Mouse (Mus musculus) left cerebral cortex, adult 18-20 months (tissue): ENCODE results near the gene Gm7075. TPM values are rescaled to one million over a fixed set of nuclear protein-coding genes. Genes with fewer than 3 reads are reported as not detected.
"Not testable (repeated sequence)": the region's sequence is repeated elsewhere in the genome, so short reads cannot be mapped to it uniquely, and the experiment has no call there.

ENCODE experiments used
- DNase-seq, 2 experiments: peaks; one replicate each; pipeline ENCODE4 v3.0.0; 2021 to 2022; ENCODE audit warnings: low spot score in 2 of 2, mixed read lengths in 1 of 2
- total RNA-seq, 2 experiments: library from RNA; stranded (reverse); gene quantifications; 2 replicates each; pipeline ENCODE4 v1.2.3; 2021

Gm7075 gene
- total RNA-seq, 2 experiments from 2014 or later, result not detected

DNA sequence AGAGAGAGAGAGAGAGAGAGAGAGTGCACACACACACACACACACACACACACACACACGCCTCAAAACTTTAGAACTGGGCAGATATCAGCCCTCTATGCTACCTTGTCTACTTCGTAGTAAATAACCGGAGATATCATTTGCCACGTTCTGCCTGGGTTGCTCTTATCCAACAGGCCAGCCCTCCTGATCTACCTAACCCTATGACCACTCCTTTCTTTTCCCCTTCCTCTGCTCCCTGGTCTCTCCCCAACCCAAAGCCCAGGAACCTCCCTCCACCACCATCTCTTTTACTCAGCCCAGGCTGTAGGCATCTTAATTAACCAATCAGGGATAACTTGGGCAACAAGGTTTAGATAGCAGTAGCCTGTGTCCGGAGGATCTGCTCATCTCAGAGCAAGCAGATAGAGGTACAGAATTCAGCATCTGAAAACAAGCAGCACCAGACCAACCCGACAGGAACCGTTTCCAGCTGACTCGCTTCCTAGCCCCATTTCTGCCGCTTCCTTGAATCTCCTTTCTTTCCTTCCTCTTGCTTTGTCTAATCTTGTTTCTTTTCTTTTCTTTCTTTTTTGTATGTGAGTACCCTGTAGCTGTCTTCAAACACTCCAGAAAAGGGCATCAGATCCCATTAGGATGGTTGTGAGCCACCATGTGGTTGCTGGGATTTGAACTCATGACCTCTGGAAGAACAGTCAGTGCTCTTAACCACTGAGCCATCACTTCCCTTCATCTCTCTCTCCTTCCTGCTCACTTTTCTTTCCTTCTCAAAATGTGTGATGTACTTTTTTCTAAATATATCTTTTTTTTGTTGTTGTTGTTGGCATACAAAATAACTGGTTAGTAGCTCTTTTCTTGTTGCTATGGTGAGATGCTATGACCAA, 2.2 kb upstream of the Gm7075 start:
- no peak for DNase-seq

DNA sequence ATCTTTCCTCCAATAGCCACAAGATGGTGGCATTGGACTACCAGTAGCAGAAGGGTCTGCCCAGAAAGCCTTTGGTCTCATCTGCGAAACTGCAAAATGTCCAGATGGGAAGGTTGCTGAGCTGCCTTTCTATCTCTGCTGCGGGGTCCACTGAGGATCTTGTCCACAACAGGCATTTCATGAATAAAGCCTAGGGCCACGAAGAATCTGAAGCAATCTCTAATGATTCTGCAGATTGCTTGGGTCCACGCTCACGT, 1.1 kb upstream of the Gm7075 start:
- no peak for DNase-seq

DNA sequence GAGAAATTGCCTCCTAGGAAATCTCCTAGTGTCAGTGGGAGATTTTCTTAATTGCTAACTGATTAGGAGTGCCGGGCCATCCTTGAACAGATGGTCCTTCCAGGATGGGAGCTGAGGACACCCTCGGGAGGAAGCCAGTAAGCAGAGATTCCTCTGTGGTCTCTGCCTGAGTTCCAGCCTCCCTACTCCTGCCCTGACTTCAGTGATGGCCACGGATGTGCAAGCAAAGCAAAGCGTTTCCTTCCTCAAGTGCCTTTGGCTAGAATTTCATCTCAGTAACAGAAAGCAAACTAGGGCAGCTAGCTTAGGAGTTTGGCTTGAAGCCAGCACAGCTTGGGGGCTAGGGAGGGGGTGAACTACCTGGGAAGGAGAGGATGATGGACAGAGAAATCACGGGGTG, 4.5 kb downstream of the Gm7075 start:
- no peak for DNase-seq

DNA sequence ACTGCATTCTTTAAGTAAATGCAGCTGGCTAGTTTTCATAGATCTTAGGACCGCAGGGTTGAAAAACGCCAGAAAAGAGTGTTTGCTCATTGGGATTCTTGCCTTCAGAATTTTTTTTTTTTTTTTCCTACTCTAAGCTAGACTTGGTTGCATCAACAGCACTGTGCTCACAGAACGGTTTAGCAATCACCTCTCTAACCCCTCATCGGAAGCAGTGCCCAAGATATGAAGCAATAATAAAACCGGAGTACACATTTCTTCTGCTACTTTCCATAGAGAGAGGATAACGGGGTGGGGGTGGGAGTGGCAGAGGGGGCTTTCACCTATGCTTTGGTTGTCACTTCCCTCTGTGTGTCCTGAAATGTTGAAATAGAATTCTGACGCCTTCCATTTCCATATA, 5.7 kb downstream of the Gm7075 start:
- no peak for DNase-seq

DNA sequence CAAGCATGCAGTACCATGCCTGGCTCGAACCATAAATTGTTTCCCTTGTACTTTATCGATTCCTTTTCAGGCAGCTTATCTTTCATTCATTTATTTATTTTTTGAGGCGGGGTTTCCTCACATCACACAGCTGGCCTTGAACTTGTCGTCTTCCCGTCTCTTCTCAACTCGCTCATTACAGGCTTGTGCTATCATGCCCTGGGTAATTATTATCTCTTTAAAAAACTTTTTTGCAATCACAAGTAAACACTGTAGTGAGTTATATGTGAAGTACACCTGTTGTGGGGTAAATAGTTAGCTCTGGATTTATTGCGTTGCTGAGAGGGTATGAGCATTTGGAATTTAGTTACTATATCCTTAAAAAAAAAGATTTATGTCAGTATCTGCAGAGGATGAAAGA, 6.3 kb downstream of the Gm7075 start:
- DNase-seq, result no peak

DNA sequence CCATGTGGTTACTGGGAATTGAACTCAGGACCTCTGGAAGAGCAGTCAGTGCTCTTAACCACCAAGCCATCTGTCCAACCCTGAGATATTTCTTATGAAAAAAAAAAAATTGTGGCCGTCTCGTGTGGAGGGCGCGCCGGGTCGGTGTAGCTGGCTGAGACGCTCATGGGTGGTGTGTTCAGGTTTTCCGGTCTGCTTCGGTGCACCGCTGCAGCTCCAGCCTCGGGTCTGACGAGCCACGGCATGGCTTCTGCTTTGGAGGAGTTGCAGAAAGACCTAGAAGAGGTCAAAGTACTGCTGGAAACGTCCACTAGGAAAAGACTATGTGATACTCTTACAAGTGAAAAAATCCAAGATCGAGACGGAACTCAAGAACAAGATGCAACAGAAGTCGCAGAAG, 8.8 kb downstream of the Gm7075 start:
- no peak for DNase-seq

DNA sequence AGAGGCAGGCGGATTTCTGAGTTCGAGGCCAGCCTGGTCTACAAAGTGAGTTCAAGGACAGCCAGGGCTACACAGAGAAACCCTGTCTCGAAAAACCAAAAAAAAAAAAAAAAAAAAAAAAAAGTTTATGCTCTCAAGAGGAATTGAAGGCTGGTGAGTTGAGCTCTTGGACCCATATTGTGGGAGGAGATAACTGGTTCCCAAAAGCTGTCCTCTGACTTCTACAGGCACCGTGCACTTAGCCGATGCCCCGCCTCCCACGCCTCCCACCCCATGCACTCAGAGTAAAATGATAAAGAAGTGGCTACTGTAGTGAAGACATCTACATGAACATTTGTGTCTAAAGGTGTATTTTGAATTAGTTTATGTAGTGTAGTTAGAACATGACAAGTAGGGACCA, 9.9 kb downstream of the Gm7075 start:
- not testable (repeated sequence) for DNase-seq

DNA sequence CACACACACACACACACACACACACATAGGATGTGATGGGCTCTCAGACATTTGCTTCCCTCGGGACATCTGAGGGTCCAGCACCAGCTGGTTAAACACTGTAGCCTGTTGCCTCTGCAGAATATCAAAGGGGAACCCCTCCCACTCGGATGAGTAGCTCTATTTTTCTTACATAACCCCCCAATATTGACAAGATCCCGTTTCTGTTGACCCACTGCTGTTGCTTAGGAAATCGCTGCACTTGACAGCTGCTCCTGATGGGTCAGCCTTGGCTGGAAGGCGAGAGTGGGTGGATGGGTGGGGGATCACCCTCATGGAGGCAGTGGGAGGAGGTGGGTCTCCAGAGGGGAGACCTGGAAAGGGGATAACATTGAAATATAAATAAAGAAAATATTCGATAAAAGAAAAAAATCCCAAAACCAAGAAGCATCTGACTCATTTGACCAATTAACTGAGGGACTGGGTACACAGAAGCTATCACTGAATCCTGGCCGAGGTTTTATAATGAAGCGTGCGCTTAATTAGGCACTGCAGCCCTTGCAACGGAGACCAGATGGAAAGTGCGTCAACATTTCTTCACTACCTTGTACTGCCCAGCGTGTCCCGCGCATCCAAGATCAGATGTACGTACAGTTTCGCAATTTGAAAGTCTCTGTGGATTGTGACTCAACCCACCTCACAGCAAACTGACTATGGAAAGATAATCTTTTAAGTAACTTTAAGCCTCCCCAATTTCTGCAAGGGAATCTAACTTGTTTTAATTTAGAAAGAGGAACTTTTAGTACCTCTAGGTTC, 11.2 kb downstream of the Gm7075 start:
- DNase-seq, result no peak

DNA sequence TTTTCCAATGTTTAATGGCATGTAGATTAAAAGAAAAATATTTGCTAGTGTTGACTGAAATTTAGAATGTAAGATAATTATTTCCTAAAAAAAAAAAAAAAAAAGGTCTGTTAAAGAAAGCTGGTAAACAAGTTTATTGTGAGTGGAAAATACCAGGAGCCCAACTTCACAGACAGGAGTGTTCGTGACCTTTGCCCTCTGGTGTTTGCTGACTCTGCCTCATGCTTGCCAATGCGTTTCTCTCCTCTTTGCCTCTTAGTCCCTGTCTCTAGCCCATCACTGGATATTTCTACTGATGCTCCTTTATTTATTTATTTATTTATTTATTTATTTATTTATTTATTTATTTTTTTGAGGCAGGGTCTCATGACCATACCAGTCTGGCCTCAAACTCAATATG, 18.0 kb downstream of the Gm7075 start:
- no peak for DNase-seq

DNA sequence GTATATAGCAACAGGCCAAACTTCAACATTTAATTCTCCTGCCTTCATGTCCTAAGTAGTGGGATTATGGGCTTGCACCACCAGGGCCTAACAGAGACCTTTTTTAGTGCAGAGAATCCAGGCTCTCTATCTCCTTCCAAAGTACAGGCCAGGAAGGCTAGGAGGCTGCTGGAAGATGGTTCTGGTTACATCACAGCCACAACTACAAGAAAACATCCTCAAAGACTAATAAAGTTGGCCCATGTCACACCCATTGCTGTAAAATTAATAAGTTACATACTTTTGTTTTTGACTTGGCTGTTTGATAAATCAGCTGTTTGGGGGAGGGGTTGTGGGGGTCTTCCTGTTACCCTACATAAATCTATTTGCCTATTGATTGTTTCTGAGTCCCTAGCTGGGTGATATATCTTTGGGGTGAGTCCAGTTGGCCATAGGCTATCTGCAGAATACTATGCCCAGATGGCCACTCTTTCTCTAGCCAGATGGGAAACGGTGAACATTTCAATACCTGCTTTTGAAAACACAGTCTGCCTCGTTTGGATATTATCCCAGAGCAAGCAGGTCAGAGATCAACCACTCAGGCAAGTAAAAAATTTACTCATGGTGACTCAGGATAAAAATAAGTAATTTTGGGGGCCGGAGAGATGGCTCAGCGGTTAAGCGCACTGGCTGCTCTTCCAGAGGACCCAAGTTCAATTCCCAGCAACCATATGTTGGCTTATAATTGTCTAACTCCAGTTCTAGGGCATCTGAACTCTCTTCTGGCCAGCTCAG, 18.7 kb downstream of the Gm7075 start:
- no peak for DNase-seq

DNA sequence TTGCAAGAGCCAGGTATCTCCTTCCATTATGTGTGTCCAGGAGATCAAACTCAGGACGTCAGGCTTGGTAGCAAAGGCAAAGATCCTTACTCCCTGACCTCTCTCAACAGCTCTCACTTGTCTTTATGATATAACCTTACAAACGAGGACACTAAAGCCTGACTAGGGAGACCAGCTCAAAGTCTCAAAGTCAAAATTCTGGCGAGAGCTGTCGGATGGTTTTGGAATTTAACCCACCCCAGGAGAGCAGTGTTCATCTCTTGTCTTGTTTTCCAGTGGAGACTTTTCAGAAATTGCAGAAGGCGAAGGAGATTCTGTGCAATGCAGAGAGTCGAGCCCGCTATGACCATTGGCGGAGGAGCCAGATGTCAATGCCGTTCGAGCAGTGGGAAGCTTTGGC, 24.6 kb downstream of the Gm7075 start:
- DNase-seq, result no peak

DNA sequence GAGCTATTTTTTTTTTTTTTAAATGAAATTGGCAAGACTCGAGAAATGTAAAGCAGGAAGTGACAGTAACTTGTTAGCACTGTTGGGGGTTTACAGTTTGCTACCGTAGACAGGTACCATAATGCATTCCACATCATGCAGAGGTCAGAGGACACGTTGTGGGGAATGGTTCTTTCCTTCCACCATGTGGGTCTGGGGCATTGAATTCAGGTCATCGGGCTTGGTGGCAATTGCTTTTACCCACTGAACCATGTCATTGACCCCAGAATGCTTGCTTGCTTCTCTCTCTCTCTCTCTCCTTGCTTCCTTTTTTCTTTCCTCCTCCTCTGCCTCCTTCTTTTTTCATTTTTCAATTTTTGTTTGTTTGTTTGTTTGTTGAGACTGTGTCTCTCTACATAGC, 32.6 kb downstream of the Gm7075 start:
- no peak for DNase-seq

DNA sequence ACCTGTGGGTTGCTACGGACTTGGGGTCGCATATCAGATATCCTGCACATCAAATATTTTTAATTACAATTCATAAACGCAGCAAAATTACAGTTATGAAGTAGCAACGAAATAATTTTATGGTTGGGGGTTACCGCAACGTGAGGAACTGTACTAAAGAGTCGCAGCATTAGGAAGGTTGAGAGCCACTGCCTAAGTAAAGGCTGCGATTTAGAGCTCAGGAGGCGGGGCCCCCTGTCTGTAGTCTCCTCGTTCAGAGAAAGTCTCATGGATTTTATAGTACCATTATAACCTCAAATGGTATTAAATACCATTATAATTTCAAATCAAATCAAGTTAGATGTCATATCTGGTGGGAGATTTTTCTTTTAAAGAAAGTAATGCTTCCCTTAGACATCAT, 34.6 kb downstream of the Gm7075 start:
- no peak for DNase-seq

DNA sequence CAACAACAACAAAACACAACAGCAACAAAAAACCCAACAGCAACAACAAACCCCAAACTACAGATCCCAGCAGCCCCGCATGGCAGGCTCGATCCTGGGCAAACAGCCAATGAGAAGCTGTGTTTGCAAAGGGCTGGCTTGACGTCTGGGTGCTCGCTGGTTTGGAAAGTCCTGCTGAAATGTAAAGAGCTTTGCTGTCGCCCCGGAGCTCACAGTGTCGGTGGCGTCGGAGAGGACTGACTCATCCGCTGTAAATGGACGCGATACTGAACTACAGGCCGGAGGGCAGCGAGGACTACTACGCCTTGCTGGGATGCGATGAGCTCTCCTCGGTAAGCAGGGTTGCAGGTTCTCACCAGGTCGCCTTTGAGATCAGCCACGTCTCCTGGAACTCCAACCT, 35.1 kb downstream of the Gm7075 start:
- DNase-seq, result peak; percentile 88

DNA sequence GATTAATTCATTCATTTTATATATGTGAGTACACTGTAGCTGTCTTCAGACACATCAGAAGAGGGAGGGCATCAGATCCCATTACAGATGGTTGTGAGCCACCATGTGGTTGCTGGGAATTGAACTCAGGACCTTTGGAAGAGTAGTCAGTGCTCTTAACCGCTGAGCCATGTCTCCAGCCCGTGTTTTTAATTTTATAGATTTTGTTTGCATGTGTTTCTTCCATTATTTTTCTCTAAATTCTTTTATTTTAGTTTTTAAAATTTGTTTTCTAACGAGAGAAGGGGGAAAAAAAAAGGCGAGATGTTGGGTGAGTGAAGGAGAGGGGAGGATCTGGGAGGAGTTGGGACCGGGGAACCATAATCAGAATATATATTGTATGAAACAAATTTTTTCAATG, 35.7 kb downstream of the Gm7075 start:
- DNase-seq, result not testable (repeated sequence)

DNA sequence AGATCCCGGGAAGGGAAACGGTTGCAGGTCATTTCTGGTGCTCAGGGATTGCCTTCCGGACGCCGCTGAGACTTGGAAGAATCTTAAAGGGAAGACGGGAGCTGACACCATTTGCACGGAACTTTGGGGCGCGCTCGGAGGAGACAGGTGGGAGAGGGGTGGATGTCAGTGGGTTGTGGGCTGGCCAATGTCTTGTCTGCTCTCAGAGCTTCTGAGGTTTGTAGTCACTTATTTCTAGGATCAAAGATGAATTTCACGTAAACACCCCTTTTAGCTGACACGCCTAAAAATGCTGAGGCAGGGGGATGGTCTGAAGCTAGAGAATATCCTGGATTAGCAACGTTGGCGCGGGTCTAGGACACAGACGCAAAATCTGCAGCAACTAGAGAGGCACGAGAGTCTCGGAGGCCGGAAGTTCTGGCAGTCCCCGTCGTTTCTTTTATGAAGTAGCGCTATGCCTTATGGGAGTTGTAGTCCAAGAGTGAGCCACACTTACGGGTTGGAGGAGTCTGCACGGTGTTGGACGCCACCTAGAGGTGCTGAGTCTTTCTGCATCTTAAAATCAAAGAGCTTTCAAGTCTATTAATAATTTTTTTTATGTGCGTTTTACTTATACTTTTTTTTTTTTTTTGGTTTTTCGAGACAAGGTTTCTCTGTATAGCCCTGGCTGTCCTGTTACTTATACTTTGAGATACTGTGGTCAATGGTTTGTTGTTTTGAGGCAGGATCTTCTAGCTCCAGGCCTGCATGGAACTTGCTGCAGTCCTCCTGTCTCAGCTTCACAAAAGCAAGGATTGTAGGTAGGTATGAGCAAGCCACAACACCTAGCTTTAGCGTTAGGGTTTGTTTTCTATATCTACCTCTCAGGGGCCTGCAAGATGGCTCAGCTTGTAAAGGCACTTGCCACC, 39.0 kb downstream of the Gm7075 start, which contains the start of gene Dnajc12:
Gene Dnajc12 (plus strand): TSS at position 72 of the 908 bp plus-strand sequence.
- DNase-seq, result peak; percentile 75 to 82

DNA sequence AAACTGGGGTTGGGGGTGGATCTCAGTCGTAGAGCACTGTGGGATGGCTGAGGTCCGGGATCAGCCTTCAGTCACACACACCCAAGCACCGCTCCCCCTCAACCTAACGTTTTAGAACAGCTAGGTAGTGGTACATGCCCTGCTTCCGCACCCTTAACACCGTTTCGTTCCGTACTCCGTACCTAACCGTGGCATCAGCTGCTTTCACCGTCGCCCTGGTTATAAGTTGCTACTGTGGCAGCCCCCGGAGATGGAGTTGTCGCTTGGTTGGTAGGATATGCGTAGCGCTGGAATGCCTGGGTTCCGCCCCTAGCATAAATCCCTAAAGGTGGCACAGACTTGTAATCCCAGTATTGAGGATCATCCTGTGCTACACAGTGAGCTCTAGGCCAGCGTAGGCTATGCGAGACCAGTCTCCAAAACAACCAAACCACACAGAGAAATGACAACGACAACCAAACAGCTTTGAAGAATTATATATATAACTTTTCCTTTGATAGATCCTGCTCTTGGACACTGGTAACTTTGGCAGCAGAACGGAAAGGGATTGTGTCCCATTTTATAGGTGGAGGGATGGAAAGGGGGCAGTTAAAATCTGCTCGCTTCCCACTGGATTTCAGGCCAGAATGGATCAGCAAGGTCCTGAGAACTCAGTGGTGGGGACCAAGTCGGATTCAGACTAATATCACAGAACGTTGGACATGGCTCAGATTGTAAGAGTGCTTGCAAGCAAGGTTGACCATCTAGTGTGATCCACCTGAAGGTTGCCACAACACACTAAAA, 39.9 kb downstream of the Gm7075 start, which contains the start of gene Sirt1:
Gene Sirt1 (minus strand): TSS at position 207 of the 783 bp plus-strand sequence.
- DNase-seq, result peak; percentile 7 to 10

DNA sequence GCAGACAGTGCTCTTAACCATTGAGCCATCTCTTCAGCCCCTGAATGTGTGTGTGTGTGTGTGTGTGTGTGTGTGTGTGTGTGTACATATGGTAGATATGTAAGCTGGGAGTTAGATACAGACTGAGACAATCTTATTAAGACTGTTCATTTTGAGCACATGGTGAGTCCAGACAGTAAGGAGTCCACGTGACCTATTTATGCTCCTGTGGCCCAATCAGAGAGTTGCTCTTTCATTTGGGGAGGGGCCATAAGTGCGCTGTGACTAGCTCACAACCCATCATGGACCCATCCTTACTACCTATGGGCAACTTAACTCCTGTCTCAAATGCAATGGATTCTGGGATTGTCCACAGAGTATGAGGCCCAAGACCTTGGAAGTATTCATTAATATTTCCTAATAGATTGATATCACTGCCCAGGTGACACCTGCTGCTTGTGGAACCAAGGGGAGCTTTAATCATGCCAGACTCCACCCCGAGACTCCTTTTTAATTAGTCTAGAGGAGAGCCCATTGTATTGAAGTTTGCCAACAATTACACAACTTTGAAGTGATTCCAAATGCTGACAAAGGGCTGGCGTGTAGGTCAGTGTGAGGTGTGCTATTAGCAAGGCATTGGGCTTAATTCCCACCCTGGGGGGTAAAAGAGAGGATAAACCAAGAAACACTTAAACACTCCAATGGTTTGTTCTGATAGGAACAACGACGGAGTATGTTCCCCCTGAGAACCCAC, 42.5 kb downstream of the Gm7075 start:
- DNase-seq, result no peak

DNA sequence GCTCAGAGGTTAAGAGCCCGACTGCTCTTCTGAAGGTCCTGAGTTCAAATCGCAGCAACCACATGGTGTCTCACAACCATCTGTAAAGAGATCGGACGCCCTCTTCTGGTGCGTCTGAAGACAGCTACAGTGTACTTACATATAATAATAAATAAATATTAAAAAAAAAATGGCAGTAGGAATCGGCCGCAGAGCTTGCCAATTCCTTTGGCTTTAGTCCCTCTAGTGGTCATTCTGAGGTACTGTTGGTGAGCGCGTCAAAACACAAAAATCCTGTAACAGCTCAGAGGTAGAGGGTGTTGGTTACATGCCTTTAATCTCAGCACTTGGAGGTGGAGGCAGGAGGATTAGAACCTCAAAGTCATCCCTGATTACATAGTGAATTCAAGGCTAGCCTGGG, 44.1 kb downstream of the Gm7075 start:
- DNase-seq, result peak; percentile 45 to 60
